Mouse (Mus musculus): Measurements from ENCODE around the gene Slc37a3.
A peak's percentile ranks its signal among the peaks of the same experiment; 100 is the strongest.
"Not testable (repeated sequence)": the region's sequence is repeated elsewhere in the genome, so short reads cannot be mapped to it uniquely, and the experiment has no call there.

Gene Slc37a3

DNA sequence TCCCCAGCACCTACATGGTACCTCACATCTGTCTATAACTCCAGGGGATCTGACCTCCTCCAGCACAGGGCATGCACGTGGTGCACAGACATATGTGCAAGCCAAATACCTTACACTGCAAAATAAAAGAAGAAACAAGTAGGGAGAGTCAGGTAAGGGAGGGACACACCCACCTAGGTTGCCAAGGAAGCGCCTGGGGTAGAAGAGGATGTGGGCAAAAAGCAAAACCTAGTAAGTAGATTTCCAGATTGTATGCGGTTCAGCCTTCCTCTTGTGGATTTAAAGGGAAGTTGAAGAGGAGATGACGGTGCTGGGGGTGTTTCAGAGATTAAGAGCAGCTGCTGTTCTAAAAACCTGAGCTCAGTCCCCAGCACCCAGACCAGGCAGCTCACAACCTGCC lies 1.7 kb upstream of the Slc37a3 start:
- DNase-seq (ENCODE audit: low read depth, low spot score) = no peak

DNA sequence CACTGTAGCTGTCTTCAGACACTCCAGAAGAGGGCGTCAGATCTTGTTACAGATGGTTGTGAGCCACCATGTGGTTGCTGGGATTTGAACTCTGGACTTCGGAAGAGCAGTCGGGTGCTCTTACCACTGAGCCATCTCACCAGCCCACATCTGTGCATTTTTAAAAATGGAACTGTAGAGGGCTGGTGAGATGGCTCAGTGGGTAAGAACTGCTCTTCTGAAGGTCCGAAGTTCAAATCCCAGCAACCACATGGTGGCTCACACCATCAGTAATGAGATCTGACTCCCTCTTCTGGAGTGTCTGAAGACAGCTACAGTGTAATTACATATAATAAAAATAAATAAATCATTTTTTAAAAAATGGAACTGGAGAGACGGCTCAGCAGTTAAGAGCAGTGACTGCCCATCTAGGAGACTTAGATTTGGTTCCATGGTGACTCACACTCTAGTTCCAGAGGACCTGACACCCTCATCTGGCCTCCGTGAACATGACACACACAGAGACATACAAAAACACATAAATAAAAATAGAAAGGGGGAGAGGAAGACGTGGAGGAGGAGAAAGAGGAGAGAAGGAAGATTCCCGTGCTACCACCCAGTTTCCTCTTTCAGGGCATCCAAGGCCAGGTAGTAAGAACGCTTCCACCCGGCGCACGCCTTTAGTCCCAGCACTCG lies 823 bp upstream of the Slc37a3 start:
- not testable (repeated sequence) for DNase-seq (ENCODE audit: low read depth, low spot score)

DNA sequence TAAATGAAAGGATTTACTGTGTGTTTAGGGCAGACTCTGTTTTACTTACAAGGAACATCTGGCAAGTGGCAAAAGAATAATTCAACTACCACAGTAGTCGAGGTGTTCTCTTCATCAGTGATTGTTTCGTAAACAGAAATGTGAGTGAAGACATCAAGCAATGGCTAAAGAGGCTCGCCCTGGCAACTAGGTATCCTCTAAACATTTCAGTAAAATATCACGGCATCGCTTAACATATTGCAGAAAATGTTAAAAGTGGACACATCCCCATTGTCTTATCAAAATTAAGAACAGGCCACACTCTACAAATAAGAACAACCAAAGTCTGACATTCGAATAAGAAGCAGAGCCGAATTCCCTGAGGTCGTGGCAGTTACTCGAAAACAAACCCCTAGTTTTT lies 700 bp downstream of the Slc37a3 start:
- no peak for DNase-seq (ENCODE audit: low read depth, low spot score)

DNA sequence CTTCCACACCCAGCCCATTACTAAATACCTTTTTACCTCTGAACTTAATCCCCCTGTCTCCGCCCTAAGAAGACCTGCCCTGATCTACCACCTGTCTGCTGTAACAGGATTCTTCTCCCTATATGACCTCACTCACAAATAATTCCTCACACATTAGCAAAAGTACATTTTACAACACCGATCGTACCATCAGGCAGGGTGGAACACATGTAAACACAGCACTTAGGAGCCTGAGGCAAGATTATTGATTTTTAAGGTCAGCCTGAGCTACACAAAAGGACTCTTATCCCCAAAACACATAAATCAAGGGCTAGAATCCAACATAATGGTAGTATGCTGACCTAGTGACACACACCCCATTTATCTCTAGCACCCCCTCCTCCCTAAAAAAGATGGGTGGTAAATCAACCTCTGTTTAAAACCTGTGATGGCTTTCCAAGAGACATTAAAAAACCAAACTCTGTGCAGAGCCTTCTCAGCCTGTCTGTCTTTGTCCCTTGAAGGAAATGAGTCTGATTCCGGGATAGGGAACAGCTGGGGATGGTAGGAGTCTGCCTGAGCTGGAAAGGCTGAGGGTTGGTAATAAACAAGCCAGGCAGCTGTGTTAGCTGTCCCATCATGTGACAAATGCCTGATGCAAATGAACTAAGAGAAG lies 4.0 kb downstream of the Slc37a3 start:
- no peak for DNase-seq (ENCODE audit: low read depth, low spot score)

DNA sequence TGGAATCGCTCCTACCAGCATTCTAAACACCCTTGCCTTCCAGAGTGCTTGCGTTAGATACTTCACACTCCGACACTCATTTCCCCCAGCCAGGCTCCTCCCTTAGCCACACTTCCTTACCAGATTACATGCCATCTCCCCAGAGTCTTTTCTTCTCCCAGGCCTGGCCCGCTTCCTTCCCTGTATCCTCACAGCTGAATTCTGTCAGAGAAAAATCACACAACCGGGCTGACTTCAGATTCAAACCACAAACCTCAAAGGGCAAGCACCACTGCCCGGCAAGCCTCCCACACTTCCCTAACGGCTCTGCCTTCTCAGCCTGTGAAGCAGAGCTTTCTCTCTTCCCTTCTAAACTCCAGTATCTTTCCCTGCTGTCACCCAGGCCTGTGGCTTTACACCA lies 4.7 kb downstream of the Slc37a3 start:
- DNase-seq (ENCODE audit: low read depth, low spot score) = no peak

DNA sequence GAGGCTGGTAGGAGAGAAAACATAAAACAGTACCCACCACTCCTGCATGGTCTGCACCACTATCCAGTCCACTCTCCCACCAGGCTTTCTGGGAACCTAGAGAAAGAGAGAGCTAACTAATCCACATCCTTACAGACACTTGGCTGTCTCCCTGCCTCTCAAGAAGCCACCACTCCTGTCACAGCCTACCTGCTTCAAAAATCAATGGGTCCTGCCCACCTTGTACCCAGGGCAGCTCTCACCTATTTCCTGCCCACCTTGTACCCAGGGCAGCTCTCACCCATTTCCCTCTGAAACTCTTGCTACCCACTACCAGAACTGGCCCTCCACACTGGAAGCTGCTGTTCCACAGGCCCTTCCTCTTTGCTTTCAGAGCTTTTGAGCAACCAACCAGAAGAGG lies 5.4 kb downstream of the Slc37a3 start:
- no peak for DNase-seq (ENCODE audit: low read depth, low spot score)

- no peak for DNase-seq (ENCODE audit: low read depth, low spot score)
These were observed 7.8 kb downstream of the Slc37a3 start for GRCm38 (mm10) chr6:39369631-39370030.

DNA sequence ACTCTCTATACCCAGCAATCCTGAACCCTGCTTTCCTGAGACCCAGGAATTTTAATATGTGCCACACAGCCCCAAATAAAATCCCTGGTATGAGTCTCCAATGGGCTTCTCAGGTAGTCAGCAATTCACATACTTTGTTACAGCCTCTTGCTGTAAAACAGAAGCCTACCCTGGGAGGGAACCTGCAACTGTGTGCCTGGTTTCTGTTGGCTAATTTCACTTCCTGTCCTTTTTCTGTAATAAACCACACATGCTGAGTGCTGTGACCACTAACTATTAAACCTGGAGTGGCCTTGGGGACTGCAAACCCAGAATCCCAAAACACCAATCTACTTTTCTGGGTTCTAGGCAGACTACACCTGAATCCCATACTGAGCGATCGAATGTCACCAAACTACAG lies 14.8 kb downstream of the Slc37a3 start:
- DNase-seq (ENCODE audit: low read depth, low spot score) = no peak

DNA sequence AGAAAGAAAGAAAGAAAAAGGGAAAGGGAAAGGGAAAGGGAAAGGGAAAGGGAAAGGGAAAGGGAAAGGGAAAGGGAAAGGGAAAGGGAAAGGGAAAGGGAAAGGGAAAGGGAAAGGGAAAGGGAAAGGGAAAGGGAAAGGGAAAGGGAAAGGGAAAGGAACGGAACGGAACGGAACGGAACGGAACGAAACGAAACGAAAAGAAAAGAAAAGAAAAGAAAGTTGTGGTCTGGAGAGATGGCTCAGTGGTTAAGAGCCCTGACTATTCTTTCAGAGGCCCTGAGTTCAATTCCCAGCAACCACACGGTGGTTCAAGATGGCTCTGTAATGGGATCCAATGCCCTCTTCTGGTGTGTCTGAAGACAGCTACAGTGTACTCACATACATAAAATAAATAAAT lies 18.3 kb downstream of the Slc37a3 start:
- DNase-seq (ENCODE audit: low read depth, low spot score) = not testable (repeated sequence)

- no peak for DNase-seq (ENCODE audit: low read depth, low spot score)
These were observed 28.5 kb downstream of the Slc37a3 start for GRCm38 (mm10) chr6:39348946-39349345.

- no peak for DNase-seq (ENCODE audit: low read depth, low spot score)
These were observed 29.3 kb downstream of the Slc37a3 start for GRCm38 (mm10) chr6:39347880-39348814.

DNA sequence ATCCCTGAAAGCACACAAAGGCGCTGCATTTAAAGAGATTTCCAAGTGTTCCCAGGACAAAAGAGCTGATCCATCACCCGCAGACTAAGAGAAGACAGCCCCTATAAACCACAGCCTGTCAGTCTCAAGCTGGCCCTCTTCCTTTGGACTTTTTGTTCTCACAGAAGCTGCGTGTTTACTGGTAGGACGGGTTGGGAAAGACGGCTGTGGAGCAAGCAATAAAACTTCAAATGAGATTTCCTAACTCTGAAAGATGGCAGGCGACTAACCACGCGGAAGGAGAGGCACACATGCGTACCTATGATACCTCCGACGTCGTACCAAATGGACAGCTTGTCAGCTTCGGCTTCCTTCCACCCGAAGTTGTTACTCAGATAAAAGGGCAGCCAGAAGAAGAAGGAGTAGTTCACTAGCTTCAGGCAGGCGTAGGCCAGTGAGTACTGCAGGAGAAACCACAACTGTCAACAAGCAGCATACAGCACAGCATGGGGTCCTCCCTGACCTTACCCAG lies 30.4 kb downstream of the Slc37a3 start:
- no peak for DNase-seq (ENCODE audit: low read depth, low spot score)

- DNase-seq (ENCODE audit: low read depth, low spot score) = no peak
These were observed 32.0 kb downstream of the Slc37a3 start for GRCm38 (mm10) chr6:39345430-39345829.

DNA sequence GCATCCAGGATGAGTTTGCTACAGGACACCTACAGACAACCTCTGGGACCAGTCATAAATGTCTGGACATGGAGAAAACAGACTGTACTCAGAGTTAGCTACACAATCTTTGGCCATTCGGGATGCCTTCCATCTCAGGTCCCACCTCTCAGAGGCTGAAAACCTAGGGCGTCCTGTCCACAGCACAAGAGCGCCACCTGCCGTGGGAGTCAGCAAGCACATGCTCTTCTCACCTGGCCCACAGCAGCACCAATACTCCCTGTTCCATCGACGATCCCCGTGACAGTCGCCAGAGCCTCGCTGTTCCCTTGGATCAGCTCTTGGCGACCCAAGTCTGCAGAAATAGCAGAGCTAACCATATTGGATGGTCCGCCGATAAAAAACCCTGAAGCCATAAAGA lies 33.5 kb downstream of the Slc37a3 start:
- DNase-seq (ENCODE audit: low read depth, low spot score) = peak; percentile 32

DNA sequence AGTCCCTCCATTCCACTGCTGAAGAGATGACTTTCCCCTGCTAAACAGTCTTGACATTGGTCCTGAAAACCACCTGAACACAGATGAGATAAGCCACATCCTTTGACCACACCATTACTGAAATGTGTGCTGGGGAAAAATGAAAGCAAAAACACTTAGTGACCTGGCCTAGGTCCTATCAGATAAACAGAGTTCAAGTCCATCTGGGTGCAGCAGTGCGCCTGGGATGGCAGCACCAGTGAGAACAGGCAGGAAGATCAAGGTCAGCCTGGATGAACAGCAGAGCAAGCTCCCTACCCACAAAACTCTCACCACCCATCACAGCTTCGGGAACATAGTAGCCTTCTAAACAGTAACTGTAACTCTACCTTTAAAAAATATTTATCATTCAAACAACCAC lies 35.7 kb downstream of the Slc37a3 start:
- DNase-seq (ENCODE audit: low read depth, low spot score) = no peak

DNA sequence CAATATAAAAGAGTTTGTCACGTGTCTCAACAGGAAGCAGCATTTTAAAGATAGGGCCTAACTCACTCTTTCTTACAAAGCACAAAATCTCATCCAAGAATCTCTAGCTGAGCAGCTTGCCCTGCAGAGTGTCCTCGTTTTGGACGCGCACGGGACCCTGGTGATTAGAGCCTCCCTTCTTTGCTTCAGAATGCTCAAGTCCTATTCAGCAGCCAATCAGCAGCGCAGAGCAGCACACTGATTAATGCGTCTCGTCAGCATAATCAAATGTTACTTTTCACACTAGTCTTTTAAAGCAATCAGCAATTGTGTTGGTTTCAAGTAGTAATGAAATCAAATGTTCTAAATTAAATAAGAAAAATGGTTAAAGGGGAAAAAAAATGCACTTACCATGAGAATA lies 39.1 kb downstream of the Slc37a3 start:
- DNase-seq (ENCODE audit: low read depth, low spot score) = no peak

GRCm38 (mm10) chr6:39334873-39335272 lies 42.6 kb downstream of the Slc37a3 start:
- DNase-seq (ENCODE audit: low read depth, low spot score) = no peak

GRCm38 (mm10) chr6:39334224-39334623 lies 43.3 kb downstream of the Slc37a3 start:
- no peak for DNase-seq (ENCODE audit: low read depth, low spot score)

DNA sequence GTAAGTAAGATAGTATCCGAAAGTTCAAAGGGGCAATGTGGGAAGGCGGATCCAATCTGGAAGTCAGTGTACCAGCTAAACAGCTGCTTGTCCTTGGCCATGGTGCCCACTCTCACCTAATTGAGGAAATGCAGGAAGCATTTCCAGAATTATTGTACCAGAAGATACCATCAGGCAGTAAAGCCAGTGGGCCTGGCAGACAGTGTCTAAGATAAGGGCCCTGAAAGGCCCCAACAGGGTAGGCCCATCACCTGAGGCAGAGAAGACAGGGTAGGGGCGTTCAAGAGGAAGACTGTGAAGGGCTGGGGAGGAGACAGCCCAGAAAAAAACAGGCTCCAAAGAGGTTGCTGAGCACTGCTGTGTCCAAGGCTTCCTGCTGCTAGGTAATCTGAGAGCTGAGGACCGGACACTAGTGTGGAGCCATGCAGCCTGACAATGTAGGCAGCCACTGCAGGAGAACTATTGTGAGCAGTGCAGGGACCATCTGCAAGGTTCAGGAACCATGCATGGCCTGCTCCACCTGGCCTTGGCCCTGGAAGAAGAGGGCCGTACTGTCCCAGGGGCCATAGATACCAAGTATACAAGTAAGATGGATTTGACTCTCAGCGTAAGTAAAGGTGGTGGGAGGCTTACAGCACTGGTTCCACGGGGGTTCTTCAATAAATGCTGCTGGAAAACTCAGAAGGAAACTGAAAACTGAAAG lies 45.3 kb downstream of the Slc37a3 start:
- DNase-seq (ENCODE audit: low read depth, low spot score) = no peak

GRCm38 (mm10) chr6:39330981-39331380 lies 46.5 kb downstream of the Slc37a3 start:
- DNase-seq (ENCODE audit: low read depth, low spot score) = no peak

DNA sequence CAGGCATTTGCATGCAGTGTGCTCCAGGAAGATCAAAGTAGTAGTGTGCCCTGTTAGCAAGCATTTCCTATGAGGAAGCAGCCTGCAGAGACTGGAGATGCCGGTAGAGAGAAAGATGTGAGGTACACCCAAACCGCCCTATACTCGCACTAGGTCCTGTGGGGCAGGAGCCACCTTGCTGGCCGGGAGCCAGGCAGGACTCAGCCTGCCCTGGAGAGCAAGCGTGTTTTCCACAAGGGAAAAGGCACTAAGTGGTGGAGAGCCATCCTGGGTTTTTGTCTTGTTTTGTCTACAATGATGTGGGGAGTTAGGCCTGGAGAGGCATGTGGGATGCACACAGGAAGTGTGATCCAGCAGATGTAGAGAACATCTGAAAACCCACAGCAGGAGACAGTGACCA lies 57.2 kb downstream of the Slc37a3 start:
- no peak for DNase-seq (ENCODE audit: low read depth, low spot score)

All from c-Kit-negative CD71-positive TER-119-positive erythroid progenitor cells, embryonic 14.5 days (primary cell).